ENCODE assay signal across 13 mouse cellular contexts in the genomic region with DNA sequence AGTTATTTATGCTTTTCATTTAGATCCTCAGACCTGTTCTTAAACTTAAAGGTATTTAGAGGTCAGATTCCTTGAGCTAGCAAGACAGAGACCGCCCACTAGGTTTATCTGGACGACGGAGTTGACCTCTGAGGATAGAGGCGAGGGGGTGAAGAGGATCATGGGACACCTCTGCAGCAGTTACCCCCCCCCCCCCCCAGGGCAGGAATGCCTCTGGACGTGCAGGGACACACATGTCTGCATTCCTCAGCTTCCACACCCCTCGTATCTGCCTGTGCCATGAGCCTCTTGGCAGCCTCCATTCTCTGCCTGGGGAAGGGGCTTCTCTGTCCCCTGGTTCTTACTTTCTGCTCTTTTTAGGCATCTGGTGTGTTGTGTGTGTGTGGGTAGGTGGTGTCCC. TPM values are rescaled to one million over a fixed set of nuclear protein-coding genes. Genes with fewer than 3 reads are reported as not detected.
DNase-seq lines count a peak whose midpoint lies in the region; ATAC-seq and TF ChIP-seq lines count a peak whose summit lies in the region.
"Had no signal": no experiment of that assay in that cellular context is flagged by ENCODE, and none has a peak within 500 bp of the region (broad histone marks: within the 10 kb centered on the region; RNA-seq: fewer than 3 reads in every experiment).

No protein-coding gene starts in this region.

- H3K9ac ChIP-seq in heart, embryonic 11.5 days (ENCODE audit: low read depth, low read length): no peak overlapping the region
- no peak overlapping the region for H3K9ac ChIP-seq in kidney, postnatal 0 days (ENCODE audit: low read depth, low read length)
- 0 out of 2 replicates have a peak overlapping the region, but pooled peaks have one; percentile 21 for H3K9ac ChIP-seq in embryonic facial prominence, embryonic 13.5 days
- no peak overlapping the region for H3K9ac ChIP-seq in limb, embryonic 12.5 days (replicated peaks)
- no peak overlapping the region for H3K9ac ChIP-seq in hindbrain, embryonic 16.5 days (ENCODE audit: low read depth, low read length)
- H3K9ac ChIP-seq: liver, postnatal 0 days; midbrain, embryonic 12.5 days; neural tube, embryonic 13.5 days had no signal

- H3K4me1 ChIP-seq in heart, embryonic 11.5 days (ENCODE audit: control insufficient read depth, insufficient read depth, low read length): peaks cover 61% of the 10 kb centered on the region
- H3K4me1 ChIP-seq in kidney, postnatal 0 days (replicated peaks; ENCODE audit: insufficient read depth, low read length): peaks cover 34% of the 10 kb centered on the region
- H3K4me1 ChIP-seq in embryonic facial prominence, embryonic 13.5 days: peaks cover 79% of the 10 kb centered on the region
- H3K4me1 ChIP-seq in limb, embryonic 12.5 days (replicated peaks): peaks cover 67% of the 10 kb centered on the region
- peaks cover 9% of the 10 kb centered on the region for H3K4me1 ChIP-seq in hindbrain, embryonic 16.5 days (ENCODE audit: control insufficient read depth, insufficient read depth, low read depth, low read length)

- no peak for TF ChIP-seq CTCF in kidney, postnatal 0 days (IDR thresholded peaks at IDR 0.05; ENCODE audit: low read depth)

- H3K9me3 ChIP-seq in heart, embryonic 11.5 days (replicated peaks; ENCODE audit: control insufficient read depth, low read length): no peaks in the 10 kb centered on the region
- no peaks in the 10 kb centered on the region for H3K9me3 ChIP-seq in kidney, postnatal 0 days (replicated peaks; ENCODE audit: low read length)
- H3K9me3 ChIP-seq in embryonic facial prominence, embryonic 13.5 days: no peaks in the 10 kb centered on the region
- no peaks in the 10 kb centered on the region for H3K9me3 ChIP-seq in limb, embryonic 12.5 days
- no peaks in the 10 kb centered on the region for H3K9me3 ChIP-seq in hindbrain, embryonic 16.5 days (ENCODE audit: control insufficient read depth, low read length)
- H3K9me3 ChIP-seq: midbrain, embryonic 12.5 days; neural tube, embryonic 13.5 days had no signal

- DNase-seq in heart, adult 8-10 months (ENCODE audit: low spot score): no peak
- DNase-seq in kidney, postnatal 0 days (ENCODE audit: low spot score): no peak
- no peak for DNase-seq in kidney, postnatal 36 days
- DNase-seq: cerebellum, postnatal 25 days; liver, postnatal 0 days had no signal

- H3K36me3 ChIP-seq in heart, embryonic 11.5 days (ENCODE audit: control insufficient read depth, insufficient read depth, low read length): no peaks in the 10 kb centered on the region
- H3K36me3 ChIP-seq in kidney, postnatal 0 days (ENCODE audit: insufficient read depth, low read length): no peaks in the 10 kb centered on the region
- peaks cover 11% of the 10 kb centered on the region for H3K36me3 ChIP-seq in embryonic facial prominence, embryonic 13.5 days
- H3K36me3 ChIP-seq in limb, embryonic 12.5 days: peaks cover 13% of the 10 kb centered on the region
- no peaks in the 10 kb centered on the region for H3K36me3 ChIP-seq in hindbrain, embryonic 16.5 days (ENCODE audit: control insufficient read depth, insufficient read depth, low read length)
- H3K36me3 ChIP-seq: midbrain, embryonic 12.5 days; neural tube, embryonic 13.5 days had no signal

- ATAC-seq in heart, embryonic 11.5 days (replicated peaks; ENCODE audit: insufficient number of reproducible peaks, low FRiP score, low TSS enrichment): peak; percentile 75
- peak; percentile 21; the same call in 1 of the 2 replicates for ATAC-seq in kidney, postnatal 0 days (replicated peaks; ENCODE audit: low FRiP score, low read depth)
- no peak for ATAC-seq in embryonic facial prominence, embryonic 13.5 days (ENCODE audit: insufficient number of reproducible peaks, insufficient read depth, low FRiP score, low TSS enrichment, low read depth)
- ATAC-seq in limb, embryonic 12.5 days (ENCODE audit: insufficient number of reproducible peaks, insufficient read depth, low FRiP score, low TSS enrichment, low read depth): no peak
- no peak for ATAC-seq in CD4-positive, CD25-positive, alpha-beta regulatory T cell, adult 4 months
- no peak for ATAC-seq in hindbrain, embryonic 16.5 days
- ATAC-seq: liver, postnatal 0 days had no signal

- H3K4me3 ChIP-seq in heart, embryonic 11.5 days (ENCODE audit: low read depth, low read length): no peak overlapping the region
- H3K4me3 ChIP-seq in kidney, postnatal 0 days (replicated peaks; ENCODE audit: low read depth, low read length): no peak overlapping the region
- H3K4me3 ChIP-seq in embryonic facial prominence, embryonic 13.5 days: no peak overlapping the region
- no peak overlapping the region for H3K4me3 ChIP-seq in limb, embryonic 12.5 days (replicated peaks)
- no peak overlapping the region for H3K4me3 ChIP-seq in hindbrain, embryonic 16.5 days (ENCODE audit: low read length)
- H3K4me3 ChIP-seq: midbrain, embryonic 12.5 days; neural tube, embryonic 13.5 days had no signal

- WGBS in heart, embryonic 11.5 days (ENCODE audit: insufficient replicate concordance): 24% methylated on average over 6 of the region's 6 CpGs
- WGBS in kidney, postnatal 0 days: 22% methylated on average over 6 of the region's 6 CpGs
- 21% methylated on average over 6 of the region's 6 CpGs for WGBS in embryonic facial prominence, embryonic 13.5 days
- WGBS in limb, embryonic 12.5 days: 31% methylated on average over 6 of the region's 6 CpGs
- WGBS in hindbrain, embryonic 16.5 days: 64% methylated on average over 5 of the region's 6 CpGs

- H3K27me3 ChIP-seq in heart, embryonic 11.5 days (ENCODE audit: control insufficient read depth, insufficient read depth, low read length): no peaks in the 10 kb centered on the region
- no peaks in the 10 kb centered on the region for H3K27me3 ChIP-seq in kidney, postnatal 0 days (ENCODE audit: insufficient read depth, low read length)
- no peaks in the 10 kb centered on the region for H3K27me3 ChIP-seq in embryonic facial prominence, embryonic 13.5 days
- no peaks in the 10 kb centered on the region for H3K27me3 ChIP-seq in limb, embryonic 12.5 days
- H3K27me3 ChIP-seq in hindbrain, embryonic 16.5 days (replicated peaks; ENCODE audit: control insufficient read depth, insufficient read depth, low read length): no peaks in the 10 kb centered on the region
- H3K27me3 ChIP-seq: midbrain, embryonic 12.5 days; neural tube, embryonic 13.5 days had no signal

- H3K4me2 ChIP-seq in heart, embryonic 11.5 days: no peak overlapping the region; the same call in 1 of the 2 replicates
- H3K4me2 ChIP-seq in kidney, postnatal 0 days (ENCODE audit: low read length): no peak overlapping the region
- no peak overlapping the region for H3K4me2 ChIP-seq in embryonic facial prominence, embryonic 13.5 days
- no peak overlapping the region for H3K4me2 ChIP-seq in limb, embryonic 12.5 days
- no peak overlapping the region for H3K4me2 ChIP-seq in hindbrain, embryonic 16.5 days (ENCODE audit: low read length)
- H3K4me2 ChIP-seq: midbrain, embryonic 12.5 days; neural tube, embryonic 13.5 days had no signal

- H3K27ac ChIP-seq in heart, embryonic 11.5 days (ENCODE audit: low read depth, low read length): peak overlapping the region; percentile 80
- H3K27ac ChIP-seq in kidney, postnatal 0 days: 0 out of 2 replicates have a peak overlapping the region, but pooled peaks have one; percentile 14
- peak overlapping the region; percentile 60 for H3K27ac ChIP-seq in embryonic facial prominence, embryonic 13.5 days
- H3K27ac ChIP-seq in limb, embryonic 12.5 days: peak overlapping the region; percentile 72
- no peak overlapping the region for H3K27ac ChIP-seq in hindbrain, embryonic 16.5 days (ENCODE audit: low read depth, low read length)
- H3K27ac ChIP-seq: midbrain, embryonic 12.5 days; neural tube, embryonic 13.5 days had no signal

RNA-seq across cellular contexts. Expression of a gene that starts 19.8 kb away (rescaled TPM):
- polyA plus RNA-seq in heart, embryonic 11.5 days (2014; fragmentation: Nextera tagmentation; extraction: Ambion mirVana): 14.9 and 16.4 TPM in 2 replicates
- total RNA-seq in heart, adult 8-10 months (2022): under 1 TPM; 0.19 to 0.79 (median 0.45) TPM
- 6.9 and 7.6 TPM in 2 replicates for polyA plus RNA-seq in kidney, postnatal 0 days (2015; fragmentation: Nextera tagmentation; extraction: Ambion mirVana)
- polyA plus RNA-seq in embryonic facial prominence, embryonic 13.5 days (2015; fragmentation: Nextera tagmentation; extraction: Ambion mirVana): 18.7 and 19.0 TPM in 2 replicates
- 22.2 and 25.8 TPM in 2 replicates for polyA plus RNA-seq in limb, embryonic 12.5 days (2016; fragmentation: Nextera tagmentation; extraction: Ambion mirVana)
- polyA plus RNA-seq in CD4-positive, CD25-positive, alpha-beta regulatory T cell, adult 4 months (2017; shearing (Covaris generic)): not detected
- 4.7 and 7.2 TPM in 2 replicates for polyA plus RNA-seq in hindbrain, embryonic 16.5 days (2015; fragmentation: Nextera tagmentation; extraction: Ambion mirVana)
- total RNA-seq: hematopoietic stem cell, adult 5-6 weeks had no signal

Comparison
In these comparisons a context has a peak if more than half of its experiments do, and no peak if none do; other contexts are left out.
1. ATAC-seq: peak in heart, embryonic 11.5 days (single experiment) and kidney, postnatal 0 days (single experiment); none in embryonic facial prominence, embryonic 13.5 days (single experiment), limb, embryonic 12.5 days (single experiment), CD4-positive, CD25-positive, alpha-beta regulatory T cell, adult 4 months (single experiment) and hindbrain, embryonic 16.5 days (single experiment).